Mouse (Mus musculus) heart, postnatal 25 days (tissue): Measurements from ENCODE around the gene Iqcf6. TPM values are rescaled to one million over a fixed set of nuclear protein-coding genes. Genes with fewer than 3 reads are reported as not detected.
"Not testable (repeated sequence)": the region's sequence is repeated elsewhere in the genome, so short reads cannot be mapped to it uniquely, and the experiment has no call there.

Experiments used
- DNase-seq: peaks from one replicate; pipeline ENCODE4 v3.0.0; 2022; ENCODE audit warnings: low spot score
- intact Hi-C: fragments of 180-260 bp; cut with DNase I; formaldehyde crosslinking; loops from one replicate; pipeline ENCODE4 v1.15.1; 2025
- total RNA-seq, 2 experiments: library from RNA; stranded (reverse); gene quantifications; 2 replicates each; pipeline ENCODE4 v1.2.3; 2021

The Iqcf6 gene
- total RNA-seq: not detected

DNA sequence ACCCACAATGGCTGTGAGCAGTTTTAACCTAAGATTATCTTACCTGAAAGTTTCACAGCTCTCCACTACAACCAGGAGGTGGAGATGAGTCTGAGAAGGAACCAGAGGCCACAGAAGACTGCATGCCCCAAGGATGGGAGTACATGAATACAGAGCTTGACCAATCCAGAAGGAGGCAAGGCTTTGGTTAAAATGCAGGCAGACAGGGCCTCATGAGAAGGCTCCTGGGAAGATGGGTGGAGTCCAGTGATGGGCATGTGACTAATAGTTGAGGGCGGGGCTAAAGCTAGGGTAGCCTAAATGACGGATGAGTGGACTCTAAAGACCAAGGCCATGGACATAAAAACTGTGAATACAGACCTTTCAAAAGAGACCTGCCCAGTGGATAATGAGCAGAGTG, at the start of gene Iqcf6:
Gene Iqcf6 (plus strand): TSS at position 301 of the 400 bp plus-strand sequence.
- DNase-seq: no peak
- intact Hi-C loops: no loop called here

DNA sequence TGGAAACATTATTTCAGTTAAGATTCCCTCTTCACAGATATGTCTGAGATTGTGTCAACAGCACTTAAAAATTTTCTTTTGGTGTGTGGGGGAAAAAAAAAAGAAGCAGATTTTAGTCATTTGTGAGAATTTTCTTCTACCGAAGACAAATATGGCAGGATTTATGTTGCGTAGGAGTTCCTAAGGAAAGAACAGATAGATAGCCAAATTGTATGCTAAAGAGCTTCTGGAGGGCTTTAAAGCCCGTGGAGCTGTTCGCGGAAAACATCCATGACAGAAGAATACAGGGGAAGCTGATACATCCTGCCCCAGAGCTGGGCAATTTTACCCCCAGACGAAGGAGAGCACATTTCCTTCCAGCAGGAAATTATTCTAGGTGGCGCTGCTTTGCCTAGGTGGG, 46.4 kb upstream of the Iqcf6 start:
- DNase-seq: no peak
- intact Hi-C loops: no loop called here

GRCm38 (mm10) chr9:106582552-106582951, 43.8 kb upstream of the Iqcf6 start:
- intact Hi-C loops: no loop called here
- no peak for DNase-seq

GRCm38 (mm10) chr9:106592158-106592557, 34.2 kb upstream of the Iqcf6 start:
- intact Hi-C loops: no loop called here
- no peak for DNase-seq

GRCm38 (mm10) chr9:106595402-106595801, 31.0 kb upstream of the Iqcf6 start:
- intact Hi-C loops, DNase-seq: not testable (repeated sequence)

DNA sequence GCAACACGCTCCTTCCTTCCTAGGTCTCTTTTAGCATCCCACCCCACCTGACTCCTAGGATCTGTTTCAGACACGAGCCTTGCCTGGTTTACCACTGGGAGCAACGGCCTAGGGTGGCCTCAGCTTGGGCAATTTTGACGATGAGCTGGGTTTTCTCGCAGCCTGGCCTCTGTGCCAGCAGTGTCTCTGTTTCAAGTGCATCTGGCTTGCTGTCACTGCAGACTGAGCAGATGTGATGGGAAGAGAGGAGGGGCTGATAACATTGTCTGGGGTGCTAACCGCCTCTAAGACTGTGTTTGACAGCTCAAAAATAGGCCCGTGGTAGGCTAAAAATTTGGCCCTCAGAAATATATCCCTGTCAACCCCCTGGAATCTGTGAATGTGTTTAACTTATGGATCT, 30.5 kb upstream of the Iqcf6 start:
- intact Hi-C loops: no loop called here
- no peak for DNase-seq

DNA sequence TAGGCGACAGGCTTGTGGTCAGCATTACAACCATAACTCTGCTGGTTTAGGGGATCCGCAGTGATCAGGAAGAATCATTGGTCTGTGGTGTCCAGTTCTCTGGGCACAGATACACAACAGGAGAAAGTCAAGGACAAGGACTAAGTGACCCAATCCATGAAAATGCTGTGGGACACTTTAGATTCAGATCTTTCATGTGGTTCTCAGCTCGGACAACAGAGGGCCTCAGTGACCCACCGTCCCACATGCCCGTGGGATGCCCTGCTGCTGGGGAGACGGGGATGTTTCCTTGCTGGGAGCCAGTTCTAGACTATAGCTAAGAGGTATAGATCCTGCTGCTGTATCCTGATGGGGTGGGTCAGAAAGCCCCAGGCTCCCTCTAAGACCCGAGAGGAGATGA, 27.9 kb upstream of the Iqcf6 start:
- intact Hi-C loops: no loop called here

DNA sequence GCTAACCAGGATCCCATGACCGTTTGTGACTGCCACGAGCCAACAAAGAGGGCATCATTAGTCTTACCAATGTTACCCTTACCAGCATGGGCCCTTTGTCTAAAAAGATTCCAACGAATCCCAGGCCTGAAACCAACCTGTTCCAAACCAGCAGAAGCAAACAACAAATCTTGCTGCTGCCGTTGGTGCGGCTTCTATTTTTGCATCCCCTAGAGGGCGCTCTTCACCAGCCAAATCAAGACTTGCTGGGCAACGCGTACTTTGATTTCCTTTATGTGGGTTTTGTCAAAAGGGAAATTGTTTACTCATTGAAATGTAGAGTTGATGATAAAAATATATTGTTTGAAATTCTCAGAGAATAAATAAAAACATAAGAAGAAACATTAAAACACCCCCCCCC, 25.8 kb upstream of the Iqcf6 start:
- intact Hi-C loops: no loop called here
- DNase-seq: no peak

More for the DNA sequence above, 27.9 kb upstream of the Iqcf6 start:
- DNase-seq: no peak

DNA sequence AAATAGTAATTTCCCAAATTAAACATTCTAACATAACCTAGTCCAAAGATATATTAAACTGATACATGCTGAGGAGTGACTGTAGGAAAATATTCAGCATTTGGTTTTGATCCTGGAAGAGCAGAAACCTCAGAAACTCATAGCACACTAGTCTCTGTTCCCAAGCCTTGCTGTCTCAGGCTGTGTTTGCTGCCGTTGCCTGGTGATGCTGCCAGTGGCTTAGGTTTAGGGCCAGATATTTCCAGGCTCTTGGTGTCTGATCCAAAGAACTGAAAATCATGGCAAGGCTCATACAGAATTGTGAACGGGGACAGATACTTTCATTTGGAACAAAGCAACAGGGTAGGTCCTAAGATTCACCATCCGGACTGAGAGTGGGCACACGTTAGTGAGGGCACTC, 15.7 kb upstream of the Iqcf6 start:
- no peak for DNase-seq
- intact Hi-C loops: no loop called here

DNA sequence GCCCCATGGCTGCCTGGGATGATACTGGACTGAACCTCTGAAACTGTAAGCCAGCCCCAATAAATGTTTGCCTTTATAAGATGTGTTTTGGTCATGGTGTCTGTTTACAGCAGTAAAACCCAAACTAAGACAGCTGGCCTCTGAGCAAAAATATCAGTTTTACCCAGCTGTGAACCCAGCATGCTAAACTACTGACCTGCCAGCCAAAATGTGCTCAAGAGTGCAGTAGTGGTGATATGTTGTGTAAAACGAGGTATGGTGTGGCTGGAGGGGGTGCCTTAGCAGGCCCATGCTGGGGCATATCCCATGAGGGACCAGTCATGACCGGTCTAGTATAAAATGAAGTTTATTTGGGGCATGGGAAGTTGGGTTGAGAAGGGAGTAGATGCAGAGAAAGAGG, 12.4 kb upstream of the Iqcf6 start:
- intact Hi-C loops: no loop called here
- DNase-seq: no peak

- intact Hi-C loops: no loop called here
- no peak for DNase-seq
These were observed 11.8 kb upstream of the Iqcf6 start for GRCm38 (mm10) chr9:106614616-106615015.

GRCm38 (mm10) chr9:106616306-106616705, 10.1 kb upstream of the Iqcf6 start:
- intact Hi-C loops: no loop called here

GRCm38 (mm10) chr9:106617496-106617895, 8.9 kb upstream of the Iqcf6 start:
- DNase-seq: no peak
- intact Hi-C loops: no loop called here

More at GRCm38 (mm10) chr9:106616306-106616705, 10.1 kb upstream of the Iqcf6 start:
- no peak for DNase-seq

DNA sequence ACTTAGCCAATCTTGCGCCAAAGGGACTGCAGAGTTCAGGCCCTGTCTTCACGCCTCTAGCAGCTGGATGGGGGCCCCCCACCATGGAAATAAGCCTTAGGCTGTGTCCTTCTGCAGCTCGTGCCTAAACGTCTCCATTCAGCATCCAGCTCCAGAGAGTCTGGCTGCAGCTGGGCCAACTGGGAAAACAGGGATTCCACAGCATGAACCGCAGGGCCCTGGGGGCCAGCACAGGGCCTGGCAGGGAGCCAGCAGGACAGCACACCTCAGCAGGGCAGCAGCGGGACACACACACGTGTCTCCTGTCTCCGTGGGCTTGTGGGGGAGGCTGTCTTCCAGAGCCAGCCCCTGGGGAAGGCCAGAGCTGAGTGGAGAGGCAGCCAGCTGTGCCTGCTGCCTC, 1.4 kb downstream of the Iqcf6 start:
- DNase-seq: not testable (repeated sequence)

DNA sequence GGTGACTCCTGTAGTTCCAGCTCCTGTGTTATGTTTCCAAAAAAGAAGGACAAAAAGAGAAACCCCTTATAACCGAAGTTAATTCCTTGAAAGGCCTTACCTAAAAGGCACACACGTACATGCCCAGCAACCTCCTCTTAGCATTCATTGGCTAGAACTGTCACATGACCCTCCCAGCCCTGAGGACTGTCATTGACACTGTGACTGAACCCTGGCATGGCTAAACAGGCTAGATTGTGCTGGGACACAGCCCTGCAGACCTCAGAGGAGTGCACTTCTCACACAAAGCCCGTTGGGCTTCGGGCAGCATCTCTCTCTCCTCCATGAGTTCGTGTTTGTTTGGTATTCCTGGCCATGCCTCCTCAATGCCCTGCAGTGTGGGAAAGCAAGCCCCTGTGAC, 5.8 kb downstream of the Iqcf6 start:
- no peak for DNase-seq
- intact Hi-C loops: no loop called here

More for the DNA sequence above, 1.4 kb downstream of the Iqcf6 start:
- intact Hi-C loops: not testable (repeated sequence)

GRCm38 (mm10) chr9:106638154-106638553, 11.8 kb downstream of the Iqcf6 start:
- intact Hi-C loops: no loop called here
- DNase-seq: no peak

- intact Hi-C loops: no loop called here
- no peak for DNase-seq
These were observed 15.0 kb downstream of the Iqcf6 start for GRCm38 (mm10) chr9:106641346-106641745.

DNA sequence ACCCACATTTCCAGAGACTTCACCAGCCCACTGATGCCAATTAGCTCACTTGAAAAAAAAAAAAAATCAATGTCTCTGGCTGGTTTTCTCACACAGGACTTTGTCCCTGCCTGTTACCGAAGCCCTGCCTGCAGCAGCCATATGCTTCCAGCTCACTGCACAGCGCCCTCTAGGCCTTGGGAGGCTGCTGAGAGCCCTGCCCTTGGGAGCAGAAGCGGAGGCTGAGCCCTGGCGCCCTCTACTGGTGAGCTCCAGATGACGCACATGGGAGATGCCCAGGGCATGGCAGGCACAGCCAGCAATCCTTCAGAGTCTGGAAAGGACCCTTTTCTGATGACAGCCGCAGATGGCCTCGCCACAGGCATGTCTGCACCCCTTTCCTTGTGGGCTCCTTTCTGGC, 16.7 kb downstream of the Iqcf6 start:
- intact Hi-C loops: no loop called here
- DNase-seq: no peak

- intact Hi-C loops: no loop called here
These were observed 17.4 kb downstream of the Iqcf6 start for GRCm38 (mm10) chr9:106643787-106644186.

GRCm38 (mm10) chr9:106645684-106646271, 19.4 kb downstream of the Iqcf6 start:
- no peak for DNase-seq
- intact Hi-C loops: no loop called here

More at GRCm38 (mm10) chr9:106643787-106644186, 17.4 kb downstream of the Iqcf6 start:
- DNase-seq: no peak

GRCm38 (mm10) chr9:106647226-106647625, 20.8 kb downstream of the Iqcf6 start:
- DNase-seq: no peak
- intact Hi-C loops: no loop called here

DNA sequence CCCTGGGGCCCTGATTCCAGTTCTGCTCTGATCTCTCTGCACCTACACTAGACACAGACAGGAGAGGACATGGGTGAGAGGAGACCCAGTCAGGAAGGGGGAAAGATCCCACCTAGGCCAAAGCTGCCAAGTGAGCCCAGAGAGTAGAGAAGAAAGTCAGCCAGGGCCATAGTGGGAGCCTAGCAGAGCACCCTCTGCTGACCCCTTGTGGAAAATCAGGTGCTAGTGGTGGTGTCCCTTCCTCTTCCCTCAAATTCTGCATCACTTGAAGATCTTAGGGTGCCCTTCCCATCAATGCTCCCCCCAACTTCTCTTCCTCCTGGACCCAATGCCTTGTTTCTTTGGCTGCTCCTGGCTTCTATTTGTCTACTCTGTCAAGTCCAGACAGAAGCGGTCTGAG, 26.3 kb downstream of the Iqcf6 start:
- intact Hi-C loops: no loop called here
- no peak for DNase-seq
